Mouse (Mus musculus) adrenal gland, adult 2 months (tissue): ENCODE measurements around the gene Arhgef10l. TPM values are rescaled to one million over a fixed set of nuclear protein-coding genes. Genes with fewer than 3 reads are reported as not detected.
A peak's percentile ranks its signal among the peaks of the same experiment; 100 is the strongest.

Experiments used
- DNase-seq: peaks from one replicate; pipeline ENCODE4 v3.0.0; 2021
- polyA plus RNA-seq: library from polyadenylated mRNA; depleted of rRNA; stranded (reverse); fragments of >200 nt; gene quantifications from 2 replicates; pipeline ENCODE4 v1.2.3, GENCODE M21; 2012
- total RNA-seq, 2 experiments: library from RNA; stranded (reverse); gene quantifications; 2 replicates each; pipeline ENCODE4 v1.2.3; 2021

Arhgef10l gene
- total and polyA plus RNA-seq, 3 experiments: 7.5 to 30.8 (median 13.3) TPM

- no peak for DNase-seq
Observed at GRCm38 (mm10) chr4:140522873-140523272, 142.9 kb downstream of the Arhgef10l start.

GRCm38 (mm10) chr4:140520719-140521118 is 145.1 kb downstream of the Arhgef10l start:
- no peak for DNase-seq

GRCm38 (mm10) chr4:140513797-140514196 is 152.0 kb downstream of the Arhgef10l start:
- no peak for DNase-seq

- DNase-seq: no peak
Observed at GRCm38 (mm10) chr4:140509856-140510255, 156.0 kb downstream of the Arhgef10l start.

- peak; percentile 35 for DNase-seq
Observed at GRCm38 (mm10) chr4:140507172-140507714, 158.6 kb downstream of the Arhgef10l start.

- no peak for DNase-seq
Observed at GRCm38 (mm10) chr4:140505608-140506002, 160.2 kb downstream of the Arhgef10l start.

GRCm38 (mm10) chr4:140504921-140505607 is 160.7 kb downstream of the Arhgef10l start:
- DNase-seq: no peak

- no peak for DNase-seq
Observed at GRCm38 (mm10) chr4:140504067-140504913, 161.5 kb downstream of the Arhgef10l start.

- no peak for DNase-seq
Observed at GRCm38 (mm10) chr4:140500766-140501165, 165.0 kb downstream of the Arhgef10l start.

GRCm38 (mm10) chr4:140499571-140499970 is 166.2 kb downstream of the Arhgef10l start:
- no peak for DNase-seq

- DNase-seq: no peak
Observed at GRCm38 (mm10) chr4:140497169-140497568, 168.6 kb downstream of the Arhgef10l start.

- DNase-seq: no peak
Observed at GRCm38 (mm10) chr4:140491555-140491954, 174.3 kb downstream of the Arhgef10l start.

GRCm38 (mm10) chr4:140485442-140485841 is 180.4 kb downstream of the Arhgef10l start:
- DNase-seq: no peak

- no peak for DNase-seq
Observed at GRCm38 (mm10) chr4:140483134-140483533, 182.7 kb downstream of the Arhgef10l start.

- no peak for DNase-seq
Observed at GRCm38 (mm10) chr4:140480369-140481067, 185.3 kb downstream of the Arhgef10l start.

- no peak for DNase-seq
Observed at GRCm38 (mm10) chr4:140475194-140475593, 190.6 kb downstream of the Arhgef10l start.

- DNase-seq: peak; percentile 29
Observed at GRCm38 (mm10) chr4:140469760-140470452, 195.9 kb downstream of the Arhgef10l start.

GRCm38 (mm10) chr4:140467254-140467791 is 198.5 kb downstream of the Arhgef10l start:
- DNase-seq: no peak
